Mouse (Mus musculus) CD4-positive, CD25-positive, alpha-beta regulatory T cell, adult 4 months (primary cell): Measurements from ENCODE around the gene Nrxn1. TPM values are rescaled to one million over a fixed set of nuclear protein-coding genes. Genes with fewer than 3 reads are reported as not detected.

ENCODE experiments used
- ATAC-seq: one replicate; pipeline ENCODE4 v1.8.0; 2017
- polyA plus RNA-seq, 2 experiments: library from polyadenylated mRNA; unstranded; fragments of 100-300 nt; shearing (Covaris generic); gene quantifications; one replicate each; pipeline ENCODE4 v1.2.1; 2017

Nrxn1 gene
- polyA plus RNA-seq, 2 experiments from 2014 or later, result 0.34 TPM; not detected in 1

DNA sequence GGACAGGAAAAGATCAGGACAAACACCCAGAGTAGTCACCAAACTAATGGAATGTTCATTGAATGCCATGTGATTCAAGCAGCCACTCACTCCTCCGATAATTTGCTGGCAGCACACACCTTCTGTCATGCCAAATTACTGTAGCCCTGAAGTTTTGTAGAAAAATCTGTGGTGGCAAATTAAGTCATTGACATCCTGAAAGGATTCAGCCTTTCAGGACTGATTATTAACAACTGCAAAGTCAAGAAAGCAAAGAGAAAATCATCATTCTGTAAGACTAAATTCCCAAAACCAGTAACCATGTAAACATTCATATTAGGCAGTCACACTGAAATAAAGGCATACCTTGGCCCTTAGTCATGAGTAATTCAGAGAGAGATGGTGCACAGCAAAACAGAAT lies 662.7 kb downstream of the Nrxn1 start:
- ATAC-seq, result no peak

DNA sequence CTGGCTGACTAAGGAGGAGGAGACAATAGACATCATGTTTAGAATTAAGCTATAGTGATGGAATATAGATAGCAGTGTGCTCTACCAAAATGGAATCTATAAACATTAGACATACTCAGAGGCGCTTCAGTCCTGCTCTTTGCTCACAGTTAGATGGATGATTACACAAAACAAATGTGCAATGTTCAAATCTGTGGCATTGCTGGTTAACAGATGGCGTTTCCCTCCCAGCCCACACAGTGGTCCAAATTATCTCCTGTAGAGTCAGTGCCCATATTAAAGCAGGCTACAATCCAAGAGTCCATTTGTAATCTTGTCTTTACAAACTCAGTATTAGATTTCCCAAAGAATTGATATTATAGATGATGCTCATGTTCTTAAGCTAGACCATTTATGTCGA lies 666.9 kb downstream of the Nrxn1 start:
- no peak for ATAC-seq

DNA sequence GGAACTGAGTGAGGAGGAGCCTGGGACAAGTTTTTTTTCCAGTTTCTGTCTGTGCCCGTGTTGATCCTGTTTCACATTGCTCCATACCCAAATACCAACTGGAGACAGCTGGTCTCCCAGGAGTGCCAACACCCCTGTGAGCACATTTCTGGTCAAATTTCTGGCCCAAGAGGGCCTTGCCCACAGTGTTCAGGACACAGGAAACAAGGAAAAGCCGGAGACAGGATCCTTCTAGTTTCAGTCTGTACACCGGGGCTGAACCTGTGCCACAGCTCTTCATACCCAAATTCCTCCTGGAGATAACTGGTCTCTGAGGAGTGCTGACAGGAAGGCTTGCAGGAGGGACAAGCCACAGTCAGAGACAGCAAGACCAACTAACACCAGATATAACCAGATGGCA lies 670.3 kb downstream of the Nrxn1 start:
- no peak for ATAC-seq

DNA sequence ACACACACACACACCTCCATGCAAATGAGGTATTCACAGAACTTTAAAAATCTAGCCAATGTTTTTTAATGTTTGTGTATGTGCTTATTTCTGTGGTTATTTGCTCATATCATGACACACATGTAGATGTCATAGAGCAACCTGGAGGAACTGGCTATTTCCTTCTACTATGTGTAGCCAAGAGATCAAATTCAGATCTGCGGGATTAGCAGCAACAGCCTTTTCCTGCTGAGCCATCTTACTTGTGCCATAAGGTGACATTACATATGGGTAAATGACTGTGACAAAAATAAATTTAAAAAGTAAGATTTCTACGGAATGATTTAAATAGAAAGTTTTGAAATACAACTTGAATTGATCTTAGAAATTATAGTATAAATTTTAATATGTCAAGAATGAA lies 672.1 kb downstream of the Nrxn1 start:
- no peak for ATAC-seq

DNA sequence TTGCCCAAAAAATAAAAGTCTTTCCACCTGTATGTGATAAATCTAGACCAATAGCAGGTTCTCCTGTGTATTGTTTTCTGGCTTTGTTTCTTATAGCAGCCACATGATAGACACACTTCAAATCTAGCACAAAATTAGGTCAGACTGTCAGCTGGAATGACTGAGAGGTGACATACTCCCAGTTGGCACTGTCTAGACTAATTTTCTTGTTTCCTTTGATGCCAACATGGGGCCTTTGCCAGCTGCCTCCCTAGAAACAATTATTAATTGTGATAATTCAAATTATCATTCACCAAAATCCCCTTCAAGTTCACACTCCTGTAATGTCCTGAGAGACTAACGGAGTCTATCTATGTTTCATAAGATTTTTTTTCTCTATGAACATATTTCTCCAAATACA lies 673.3 kb downstream of the Nrxn1 start:
- ATAC-seq, result no peak

DNA sequence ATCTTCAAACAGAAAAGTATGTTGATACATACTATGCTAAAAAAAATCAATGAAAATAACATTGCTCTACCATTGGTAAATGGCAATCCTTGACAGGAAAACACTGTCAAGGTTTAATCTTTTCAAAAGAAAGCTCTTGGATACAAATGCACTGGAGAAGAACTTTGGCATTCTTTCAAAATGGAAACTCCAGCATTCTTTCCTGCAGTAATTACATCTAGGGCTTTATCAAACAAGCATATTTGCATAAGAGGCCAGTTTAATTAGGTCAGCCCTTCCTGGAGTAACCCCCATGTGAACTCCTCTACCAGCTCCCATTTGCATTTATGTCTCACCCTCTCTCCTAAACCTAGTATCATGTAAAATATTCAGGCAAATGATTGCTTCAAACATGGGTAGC lies 696.5 kb downstream of the Nrxn1 start:
- ATAC-seq, result no peak

DNA sequence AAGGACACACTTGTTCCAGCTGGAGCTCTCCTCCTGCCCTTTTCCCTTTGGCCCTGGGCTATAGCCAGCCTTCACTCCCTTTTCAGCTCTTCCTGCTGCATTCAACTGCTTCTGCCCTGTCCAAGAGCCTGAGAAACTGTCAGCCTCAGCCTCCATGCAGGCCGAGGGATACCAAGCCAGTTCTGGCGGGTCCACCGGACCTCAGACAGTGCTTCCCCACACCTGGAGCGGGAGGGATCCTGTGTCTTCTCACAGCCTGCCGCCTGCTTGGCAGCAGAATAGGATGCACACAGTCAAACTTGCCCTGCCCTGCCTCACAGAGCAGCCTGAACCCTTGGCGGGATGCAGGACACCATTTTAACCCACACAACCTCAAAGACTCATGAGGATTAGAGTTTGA lies 698.3 kb downstream of the Nrxn1 start:
- ATAC-seq, result no peak

DNA sequence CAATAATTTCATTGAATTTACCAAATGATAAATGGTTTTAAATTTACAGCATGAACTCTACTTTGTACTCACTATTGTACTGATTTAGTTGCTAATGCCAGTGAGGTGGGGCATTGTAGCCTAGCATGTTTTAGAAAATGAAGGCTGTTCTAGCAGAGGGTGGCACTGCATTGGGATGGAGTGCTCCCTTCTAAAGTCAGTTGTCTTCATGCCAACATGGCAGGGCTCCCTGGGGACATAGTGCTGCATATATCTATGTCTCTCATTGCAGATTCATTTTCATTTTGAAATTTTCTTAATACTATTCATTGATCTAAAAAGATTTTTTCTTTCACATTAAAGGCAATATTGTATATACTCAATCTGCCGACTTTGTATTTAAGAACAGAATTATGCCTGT lies 700.1 kb downstream of the Nrxn1 start:
- no peak for ATAC-seq

DNA sequence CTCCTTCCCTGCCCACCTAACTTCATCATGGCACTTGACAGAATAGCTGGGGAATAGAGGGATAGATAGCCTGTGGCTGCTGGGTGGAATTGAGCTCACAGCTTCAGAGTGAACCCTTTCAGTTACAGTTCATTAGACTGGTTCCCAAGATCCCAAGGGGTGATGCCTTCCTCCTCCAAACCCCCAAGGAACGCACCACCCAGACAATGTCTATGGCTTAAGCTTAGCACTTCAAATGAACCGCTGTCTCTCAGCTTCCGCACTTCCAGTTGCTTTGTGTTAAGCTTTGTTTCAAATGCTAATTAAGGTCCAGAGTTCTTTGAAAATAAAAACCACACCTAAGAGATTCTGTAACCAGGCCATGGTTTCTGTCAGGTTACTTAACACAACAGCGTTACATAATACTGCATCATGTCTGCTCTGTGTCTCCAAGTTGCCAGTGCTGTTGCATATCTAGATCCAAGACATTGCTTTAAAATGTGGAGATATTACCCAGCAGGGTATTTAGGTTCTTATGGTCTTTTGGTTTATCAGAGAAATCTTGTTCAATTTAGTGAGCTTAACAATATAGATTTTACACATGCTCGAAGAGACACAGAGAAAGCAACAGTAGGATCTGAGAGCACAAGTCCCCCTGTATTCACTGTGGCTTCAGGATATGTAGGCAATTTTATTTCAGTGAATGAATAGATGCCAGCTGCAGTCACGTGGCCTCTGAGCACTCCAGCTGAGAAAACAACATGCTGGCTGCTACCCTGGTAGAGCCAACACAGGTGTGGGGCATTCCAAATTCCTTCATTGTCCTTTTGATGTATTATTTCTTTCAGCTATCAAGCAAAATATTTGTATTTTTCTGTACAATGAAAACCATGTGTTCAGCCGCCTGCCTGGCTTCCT lies 702.3 kb downstream of the Nrxn1 start:
- ATAC-seq, result no peak

DNA sequence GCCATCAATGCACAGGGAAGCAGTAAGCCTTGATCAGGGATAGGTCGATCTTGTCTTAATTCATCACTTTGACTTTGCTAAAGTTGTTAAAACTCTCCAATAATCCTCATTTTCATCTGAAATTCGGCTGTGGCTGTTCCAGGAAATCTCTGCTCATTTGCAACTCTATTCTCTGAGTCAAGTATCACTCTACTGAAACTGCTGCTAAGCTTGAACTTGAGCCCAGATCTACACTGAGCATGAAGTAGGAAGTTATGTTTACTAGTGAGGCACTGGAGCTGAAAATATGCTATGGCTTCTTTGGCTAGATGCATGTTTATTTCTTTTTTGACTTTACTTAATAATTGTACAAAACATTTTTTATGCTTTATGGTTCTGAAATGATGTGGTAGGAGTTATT lies 708.0 kb downstream of the Nrxn1 start:
- ATAC-seq, result no peak

DNA sequence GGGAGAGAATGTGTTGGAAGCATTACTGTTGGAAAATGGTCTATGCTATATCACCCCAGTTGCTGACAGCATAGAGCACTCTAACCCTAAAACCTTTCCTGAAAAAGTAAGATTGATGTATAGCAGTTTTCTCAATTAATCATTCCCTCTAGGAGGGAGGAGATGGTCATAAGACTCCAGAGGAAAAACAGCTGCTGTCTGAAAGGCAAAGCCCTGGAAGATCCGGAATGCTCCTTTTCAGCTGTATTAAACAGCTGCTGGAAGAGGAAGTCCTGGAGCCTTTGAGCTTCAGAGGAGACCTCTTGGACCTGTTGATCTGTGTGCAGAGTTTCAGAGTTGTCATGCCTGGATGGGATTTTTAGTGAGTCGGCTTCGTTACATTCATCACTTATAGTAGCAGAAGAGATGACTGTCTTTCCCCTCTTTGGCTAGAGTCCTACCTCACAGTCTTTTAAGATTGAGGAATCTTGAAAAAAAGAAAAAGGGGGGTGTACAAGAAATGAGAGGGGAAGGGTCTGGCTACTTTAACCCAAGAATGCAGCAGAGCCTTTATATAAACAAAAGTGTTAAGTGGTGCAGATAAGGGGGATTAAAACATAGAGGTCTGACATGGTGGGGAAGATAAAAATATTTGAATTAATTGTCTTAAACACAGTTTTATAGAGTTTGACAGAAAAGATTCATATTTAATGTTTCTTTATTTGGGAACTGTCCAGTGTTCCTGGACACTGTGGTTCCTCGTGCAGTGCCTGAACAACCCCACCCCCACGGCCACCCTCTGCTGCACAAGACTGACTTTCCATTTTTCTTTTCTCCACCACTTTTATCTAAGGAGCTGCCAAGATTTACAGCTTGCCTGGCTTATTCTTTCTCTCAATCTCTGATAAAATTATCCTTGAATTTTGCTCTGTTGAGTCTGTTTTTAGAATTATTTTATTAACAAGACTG lies 710.1 kb downstream of the Nrxn1 start:
- no peak for ATAC-seq

DNA sequence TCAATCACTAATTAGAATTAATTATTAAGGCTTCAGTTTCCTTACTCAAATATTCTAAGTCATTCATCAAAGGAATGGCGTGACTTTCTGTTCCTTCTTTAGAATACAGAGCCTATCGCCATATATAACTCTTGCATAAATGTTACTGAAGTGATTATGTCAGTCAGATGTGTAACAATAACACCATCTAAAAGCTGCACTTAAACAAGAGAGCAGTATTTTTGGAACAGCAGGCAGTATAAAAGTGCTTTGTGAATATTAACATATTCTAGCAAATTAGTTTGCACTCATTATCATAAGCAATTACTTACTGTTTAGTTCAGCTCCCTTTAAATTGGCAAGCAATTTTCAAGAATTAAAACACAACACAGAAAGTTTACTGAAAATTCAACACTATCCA lies 716.3 kb downstream of the Nrxn1 start:
- ATAC-seq, result no peak

DNA sequence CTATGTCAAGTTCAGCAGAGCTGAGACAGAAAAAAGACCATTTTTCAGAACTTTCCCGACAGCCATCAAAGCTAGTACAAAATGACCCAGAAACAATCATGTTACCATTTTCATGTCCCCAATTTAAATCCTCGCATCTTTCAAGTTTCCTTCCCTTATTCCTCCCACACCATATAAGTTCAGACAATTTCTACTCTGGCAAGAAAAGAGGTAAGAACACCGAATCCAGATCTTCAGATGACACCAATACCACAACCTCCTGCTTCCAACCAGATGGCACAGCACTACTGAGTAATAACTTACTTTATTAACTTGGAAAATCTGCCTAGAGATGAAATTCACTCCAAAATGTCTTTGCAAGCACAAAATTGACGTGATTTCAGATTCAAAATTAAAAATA lies 730.7 kb downstream of the Nrxn1 start:
- ATAC-seq, result no peak

DNA sequence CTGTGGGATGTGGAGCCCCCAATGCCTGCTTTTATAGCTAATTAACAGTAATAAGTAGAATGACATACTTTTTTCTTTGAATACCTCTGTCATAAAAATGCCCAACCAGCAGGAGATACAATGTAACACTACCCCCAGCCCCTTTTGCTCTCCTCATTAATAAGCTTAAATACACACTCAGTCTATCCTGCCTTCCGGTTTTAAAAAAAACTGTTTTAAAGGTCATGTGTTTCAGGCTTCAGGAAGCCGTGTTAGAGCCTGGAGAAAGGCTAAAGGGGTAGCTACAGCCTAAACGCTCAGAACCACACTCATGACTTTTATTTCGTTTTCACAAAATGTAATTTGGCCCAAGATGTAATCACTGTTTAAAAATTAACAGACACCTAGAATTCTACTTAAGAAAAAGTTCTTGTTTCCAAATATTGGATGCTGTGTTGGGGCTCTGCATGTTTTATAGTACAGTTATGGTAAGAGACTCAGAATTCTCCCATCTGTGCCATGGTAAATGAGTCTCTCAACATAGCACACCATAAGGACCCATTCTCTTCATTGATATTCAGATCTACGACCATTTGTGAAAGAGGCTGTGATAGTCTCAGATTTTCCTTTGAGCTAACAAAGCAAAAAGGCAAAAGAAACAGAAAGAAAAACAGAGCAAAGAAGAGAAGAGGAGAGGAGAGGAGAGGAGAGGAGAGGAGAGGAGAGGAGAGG lies 743.3 kb downstream of the Nrxn1 start:
- no peak for ATAC-seq

DNA sequence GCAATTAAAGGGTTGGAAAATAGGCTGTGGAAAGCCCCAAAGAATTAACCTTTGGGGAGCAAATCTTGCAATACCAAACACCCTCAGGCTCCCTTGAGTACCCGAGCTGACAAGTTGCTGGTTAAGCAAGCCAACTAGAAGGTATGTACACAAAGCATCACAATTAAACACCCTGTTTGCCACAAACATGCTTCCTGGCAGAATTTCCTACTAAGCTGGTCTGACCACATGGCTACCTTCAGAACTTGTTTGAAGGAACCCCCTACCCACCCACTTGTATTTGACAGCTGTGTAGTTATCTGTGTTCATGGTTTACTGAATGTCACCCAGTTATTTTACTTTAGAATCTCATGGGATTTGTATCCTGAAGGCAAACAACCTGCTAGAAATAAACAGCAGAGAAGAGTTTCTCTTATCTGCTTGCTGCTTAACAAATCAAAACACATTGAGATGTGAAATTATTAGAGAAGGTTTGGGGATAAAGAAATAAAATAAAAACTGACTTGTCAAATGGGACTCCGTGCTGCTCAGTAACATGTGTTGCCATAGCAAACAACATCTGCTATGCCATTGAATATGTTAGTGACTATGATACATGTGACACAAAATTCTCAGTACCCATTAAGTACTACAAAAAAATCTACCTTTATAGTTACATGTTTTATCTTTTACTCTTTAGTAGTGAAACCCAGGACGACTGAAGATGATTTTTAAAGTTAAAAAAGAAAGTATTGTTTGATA lies 746.0 kb downstream of the Nrxn1 start:
- no peak for ATAC-seq

DNA sequence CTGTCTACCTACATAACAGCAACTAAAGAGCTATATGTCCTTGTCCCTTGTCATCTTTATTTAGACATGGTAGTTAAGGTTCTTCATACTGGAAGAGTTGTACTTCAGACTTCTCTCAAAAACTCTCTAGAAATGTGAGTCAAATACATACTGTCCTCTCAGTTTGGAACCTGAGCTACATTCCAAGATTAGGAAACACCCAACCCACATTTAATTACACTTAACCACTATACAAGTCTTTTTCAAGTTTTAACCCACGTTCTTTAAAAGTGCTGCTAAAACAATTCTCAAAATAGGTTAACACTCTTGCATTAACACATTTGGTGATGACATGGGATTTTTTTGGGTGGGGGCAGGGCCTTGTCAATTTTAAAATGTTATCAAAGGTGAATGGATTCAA lies 759.4 kb downstream of the Nrxn1 start:
- no peak for ATAC-seq

DNA sequence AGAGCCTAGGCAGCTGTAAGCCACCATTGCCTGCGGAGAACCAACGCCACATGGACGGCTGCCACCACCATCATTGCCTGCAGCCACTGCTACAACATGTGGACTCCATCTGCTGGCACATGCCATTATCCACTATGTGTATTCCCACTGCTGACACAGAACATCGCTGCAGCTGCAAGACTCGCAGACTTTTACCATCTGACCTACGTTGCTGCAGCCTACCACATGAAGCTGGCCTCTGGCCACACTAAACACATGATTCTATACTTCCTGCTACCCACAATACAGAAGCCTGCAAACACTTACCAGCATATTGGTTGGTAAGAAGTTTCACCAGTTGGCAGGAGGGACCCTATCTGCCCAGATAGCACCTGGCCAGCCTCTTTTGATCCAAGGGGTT lies 769.2 kb downstream of the Nrxn1 start:
- no peak for ATAC-seq

DNA sequence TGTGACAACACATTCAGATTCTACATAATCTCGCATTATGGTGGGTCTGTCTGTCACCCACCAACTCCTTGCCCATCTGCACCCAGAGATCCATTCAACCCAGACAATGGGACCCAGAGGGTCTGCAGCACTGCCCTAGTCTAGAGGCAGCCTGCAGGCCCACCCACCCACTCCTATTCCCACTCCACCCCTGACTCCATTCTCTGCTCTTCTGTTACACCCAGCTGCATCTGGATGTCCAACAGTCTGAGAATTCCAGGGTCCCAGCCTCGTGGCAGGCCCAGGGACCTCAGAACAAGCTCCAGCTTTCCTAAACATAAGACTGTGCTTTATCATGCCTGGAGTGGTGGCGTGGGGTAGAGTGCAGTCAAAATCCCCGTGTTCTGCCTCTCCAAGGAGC lies 820.6 kb downstream of the Nrxn1 start:
- ATAC-seq, result no peak

DNA sequence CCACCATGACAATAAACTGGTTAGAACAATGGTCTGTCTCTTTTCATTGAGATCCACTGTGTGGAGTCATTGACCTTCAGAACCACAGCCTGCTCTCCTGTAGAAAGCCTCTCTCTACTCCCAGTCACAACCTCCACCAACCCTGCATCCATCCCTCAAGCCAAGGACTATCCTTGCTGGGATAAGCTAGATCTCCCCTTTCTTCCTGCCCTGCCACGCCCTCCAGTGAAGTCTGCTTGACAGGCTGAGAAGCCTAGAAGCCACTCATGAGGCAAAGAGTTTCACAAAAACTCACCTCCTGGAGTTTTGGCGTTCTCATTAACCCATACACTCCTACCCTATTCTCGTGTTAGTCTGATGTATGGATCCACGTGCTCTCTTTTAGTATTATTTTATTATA lies 821.7 kb downstream of the Nrxn1 start:
- ATAC-seq, result no peak

DNA sequence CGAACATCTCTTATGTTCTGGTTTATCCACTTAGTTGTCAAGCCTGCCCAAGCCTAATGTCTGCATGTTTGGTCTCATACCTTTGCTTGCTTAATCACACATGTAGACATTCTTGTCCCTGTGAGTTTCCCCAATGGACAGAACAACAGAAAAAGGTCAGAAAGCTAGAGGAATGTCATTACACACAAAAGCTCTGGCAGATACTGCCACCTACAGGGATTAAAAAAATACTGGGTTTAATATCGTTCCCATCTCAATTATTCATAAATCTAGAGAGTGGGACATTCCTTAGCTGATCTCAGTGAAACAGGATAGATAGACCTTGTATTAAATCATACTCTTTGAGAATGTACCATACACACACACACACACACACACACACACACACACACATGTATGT lies 823.7 kb downstream of the Nrxn1 start:
- no peak for ATAC-seq

DNA sequence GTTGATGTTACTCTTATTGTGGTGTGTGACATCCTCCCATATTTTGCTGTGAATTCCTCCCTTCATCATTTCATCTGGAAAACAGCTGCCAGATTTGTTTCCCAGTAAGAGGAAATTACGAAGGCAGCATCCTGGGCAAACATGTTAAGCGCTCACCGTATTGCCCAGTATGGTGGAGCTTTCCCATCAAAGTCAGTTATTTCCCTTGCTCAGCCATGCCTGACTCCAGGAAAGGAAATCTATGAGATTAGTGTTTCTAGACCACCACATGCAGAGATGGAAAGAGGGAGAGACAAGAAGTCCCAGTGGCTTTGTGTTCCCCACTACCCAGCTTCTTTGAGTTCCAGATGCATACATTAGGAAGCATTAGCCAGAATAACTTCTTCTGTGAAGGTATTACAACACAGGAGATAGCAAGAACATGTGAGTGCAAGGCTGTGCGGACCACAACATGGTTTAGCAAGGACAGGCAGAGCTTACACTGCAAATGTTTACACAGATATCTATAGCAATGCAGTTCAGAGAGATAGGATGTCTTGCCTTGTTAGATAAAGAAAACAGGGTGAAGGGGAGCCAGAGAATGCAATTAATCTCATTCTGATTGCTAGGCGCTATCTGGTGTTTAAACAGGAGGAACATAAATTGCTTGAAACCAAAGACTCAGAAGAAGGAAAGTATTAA lies 839.3 kb downstream of the Nrxn1 start:
- no peak for ATAC-seq

DNA sequence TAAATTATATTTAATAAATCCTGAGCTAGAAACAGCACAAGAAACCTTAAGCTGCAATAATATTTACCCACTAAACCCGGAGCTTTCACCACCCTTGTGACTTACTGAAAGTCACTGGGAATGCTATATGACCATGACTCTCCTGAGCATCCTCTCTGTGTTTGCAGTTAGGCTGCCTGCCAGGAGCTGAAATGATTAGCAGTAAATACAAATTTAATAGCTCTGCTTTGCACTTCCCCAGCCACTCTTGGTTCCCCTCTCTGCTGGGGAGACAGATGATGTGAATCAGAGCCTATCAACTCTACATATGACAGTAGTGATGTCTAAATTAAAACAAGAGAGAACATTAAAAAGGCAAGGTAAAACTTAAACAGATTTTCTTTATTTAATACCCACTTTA lies 840.7 kb downstream of the Nrxn1 start:
- ATAC-seq, result no peak
